Mouse (Mus musculus): ENCODE measurements around the gene Zfp410. TPM values are rescaled to one million over a fixed set of nuclear protein-coding genes. Genes with fewer than 3 reads are reported as not detected.

Gene Zfp410
- total RNA-seq, 2 experiments from 2014 or later, result 35.0 to 36.5 TPM

Other genes with a start within 250 kb of the Zfp410 start
- gene Acot5, start 247.5 kb upstream of the Zfp410 start, total RNA-seq (2021), result 1 to 10 TPM; 3.6 to 3.9 TPM
- 1 to 10 TPM; 3.2 to 3.3 TPM for gene Acot6, start 216.2 kb upstream of the Zfp410 start, total RNA-seq (2021)
- gene Dnal1, start 202.5 kb upstream of the Zfp410 start, total RNA-seq (2021), result 100 to 1,000 TPM in 1 of 2 experiments, 10 to 100 TPM in 1; 99.1 to 107 TPM
- gene Pnma1, start 168.4 kb upstream of the Zfp410 start, total RNA-seq (2021), result 1 to 10 TPM; 7.0 to 8.5 TPM
- gene Elmsan1, start 98.0 kb upstream of the Zfp410 start, total RNA-seq (2021), result 10 to 100 TPM; 12.3 to 13.5 TPM
- gene Ptgr2, start 31.6 kb upstream of the Zfp410 start, total RNA-seq (2021), result 10 to 100 TPM; 29.7 to 33.7 TPM
- 10 to 100 TPM; 21.8 to 22.4 TPM for gene Coq6, start 44.8 kb downstream of the Zfp410 start, total RNA-seq (2021)
- 1 to 10 TPM; 9.6 TPM for gene Fam161b, start 45.0 kb downstream of the Zfp410 start, total RNA-seq (2021)
- 10 to 100 TPM; 20.6 to 23.4 TPM for gene Entpd5, start 92.2 kb downstream of the Zfp410 start, total RNA-seq (2021)
- 1 to 10 TPM; 5.6 to 6.9 TPM for gene Bbof1, start 92.2 kb downstream of the Zfp410 start, total RNA-seq (2021)
- 10 to 100 TPM in 1 of 2 experiments, 1 to 10 TPM in 1; 8.4 to 10.7 TPM for gene Rnf113a2, start 100.3 kb downstream of the Zfp410 start, total RNA-seq (2021)
- gene Aldh6a1, start 134.2 kb downstream of the Zfp410 start, total RNA-seq (2021), result 10 to 100 TPM; 29.5 to 32.5 TPM
- gene Lin52, start 134.6 kb downstream of the Zfp410 start, total RNA-seq (2021), result 10 to 100 TPM; 16.0 to 16.8 TPM

Measured in left cerebral cortex, postnatal 10 days (tissue).